Mouse (Mus musculus): ENCODE results near the gene Ptprk. TPM values are rescaled to one million over a fixed set of nuclear protein-coding genes. Genes with fewer than 3 reads are reported as not detected.

Ptprk gene
- total RNA-seq, 2 experiments from 2014 or later, result 9.4 to 14.2 TPM

DNA sequence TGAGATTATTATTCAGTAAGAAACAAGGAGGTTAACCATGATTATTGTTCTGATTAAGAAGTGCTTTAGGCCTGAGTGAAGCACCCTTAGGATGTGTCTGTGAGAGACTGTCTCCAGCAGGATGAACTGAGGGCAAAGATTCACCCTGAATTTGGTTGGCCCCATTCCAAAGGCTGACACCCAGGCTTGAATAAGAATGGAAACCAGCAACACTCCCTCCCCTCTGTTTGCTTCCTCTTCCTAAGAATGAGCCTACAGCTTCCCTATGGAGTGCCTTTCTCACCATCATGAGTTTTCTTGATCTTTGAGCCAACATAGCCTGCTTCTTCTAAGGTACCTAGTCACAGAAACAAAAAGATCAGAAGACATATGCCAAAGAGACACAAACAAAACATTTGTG, 350.8 kb downstream of the Ptprk start:
- no peak for DNase-seq

DNA sequence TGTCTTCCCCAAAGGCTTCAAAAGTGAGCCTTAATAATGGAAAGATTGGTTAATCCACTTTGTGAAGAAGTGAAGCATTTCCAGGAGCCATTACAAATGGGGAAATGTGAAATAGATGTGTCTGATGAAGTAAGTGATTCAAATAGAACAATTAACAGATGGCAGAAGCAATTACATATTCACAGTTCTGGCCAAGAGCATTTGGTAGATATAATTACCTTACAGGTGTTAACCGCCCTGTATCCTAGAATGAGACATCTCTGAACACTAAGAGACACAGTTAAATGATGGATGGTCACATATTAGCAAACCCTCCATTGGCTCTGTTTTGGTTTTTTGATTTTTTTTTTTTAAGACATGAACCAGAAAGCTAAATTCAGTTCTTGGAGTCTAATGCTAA, 361.5 kb downstream of the Ptprk start:
- no peak for DNase-seq

DNA sequence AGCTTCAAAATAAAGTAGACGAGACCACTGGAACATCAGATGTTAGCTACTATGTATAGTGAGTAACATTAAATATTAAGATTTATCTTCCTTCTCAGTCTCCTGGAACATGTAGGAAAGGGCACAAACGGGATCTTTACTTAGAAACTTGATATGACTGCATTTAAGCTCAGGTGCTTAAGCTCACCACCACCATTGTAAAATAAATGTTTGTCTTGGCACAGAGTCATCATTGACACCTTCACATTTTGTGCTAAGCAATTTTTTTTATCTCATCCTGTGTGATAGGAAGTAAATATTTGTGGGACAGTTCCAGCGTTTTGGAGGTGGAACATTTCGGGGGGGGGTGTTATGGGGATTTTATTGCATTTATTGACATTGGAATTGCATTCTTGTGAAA, 375.2 kb downstream of the Ptprk start:
- DNase-seq, result no peak

DNA sequence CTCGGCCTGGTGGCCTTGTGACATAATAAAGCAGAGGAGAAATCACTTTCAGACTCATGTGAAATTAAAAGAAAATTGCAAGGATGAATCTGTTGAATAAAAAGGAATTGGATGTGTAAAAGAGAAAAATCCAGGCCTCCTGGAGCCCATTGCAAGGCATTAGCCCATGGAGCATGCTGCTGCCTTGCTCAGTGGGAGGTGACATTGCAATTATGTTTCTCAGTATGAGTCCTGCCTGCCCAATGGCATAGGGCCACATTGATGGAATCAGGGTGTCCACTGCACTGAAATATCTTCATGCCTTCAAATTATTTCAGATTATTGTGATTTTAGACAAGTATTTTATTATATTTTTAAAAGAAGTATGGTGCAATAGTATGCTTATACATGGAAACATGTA, 376.0 kb downstream of the Ptprk start:
- DNase-seq, result no peak

DNA sequence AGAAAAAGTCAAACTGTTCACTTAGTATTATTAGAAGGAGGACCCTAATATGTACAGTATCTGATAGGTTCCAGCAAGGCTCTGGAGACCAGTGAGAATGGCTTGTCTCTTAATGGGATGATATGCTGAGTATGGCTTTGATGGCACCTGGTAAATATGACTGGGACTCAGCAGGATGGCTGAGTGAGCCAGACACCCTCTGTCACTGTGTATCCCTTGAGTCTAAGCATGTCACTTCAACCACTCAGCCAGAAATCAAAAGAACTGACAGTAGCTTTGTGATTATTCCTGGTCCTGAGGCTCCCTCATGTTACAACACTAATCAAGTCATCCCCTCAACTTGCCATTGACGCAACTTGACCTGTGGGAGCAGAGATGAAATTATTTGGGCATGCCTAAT, 383.4 kb downstream of the Ptprk start:
- DNase-seq, result no peak

DNA sequence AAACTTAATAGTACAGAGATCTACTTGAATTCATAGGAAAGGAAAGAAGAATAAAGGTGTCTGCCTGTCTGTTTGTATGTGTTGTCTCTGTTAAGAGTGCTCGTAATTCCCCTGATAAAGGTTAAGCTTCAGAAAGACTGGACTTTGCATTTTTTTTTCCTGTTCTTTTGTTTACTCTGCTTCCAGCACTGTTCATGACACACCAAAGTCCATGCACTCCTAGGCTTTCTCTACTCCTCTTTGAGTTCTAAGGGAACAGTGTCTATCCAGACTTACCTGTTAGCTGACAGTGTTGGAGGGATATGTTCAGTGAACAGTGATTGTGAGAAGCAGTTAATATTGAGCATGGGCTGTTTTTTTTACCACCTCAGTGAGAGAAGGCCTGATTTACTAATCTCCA, 385.3 kb downstream of the Ptprk start:
- no peak for DNase-seq

DNA sequence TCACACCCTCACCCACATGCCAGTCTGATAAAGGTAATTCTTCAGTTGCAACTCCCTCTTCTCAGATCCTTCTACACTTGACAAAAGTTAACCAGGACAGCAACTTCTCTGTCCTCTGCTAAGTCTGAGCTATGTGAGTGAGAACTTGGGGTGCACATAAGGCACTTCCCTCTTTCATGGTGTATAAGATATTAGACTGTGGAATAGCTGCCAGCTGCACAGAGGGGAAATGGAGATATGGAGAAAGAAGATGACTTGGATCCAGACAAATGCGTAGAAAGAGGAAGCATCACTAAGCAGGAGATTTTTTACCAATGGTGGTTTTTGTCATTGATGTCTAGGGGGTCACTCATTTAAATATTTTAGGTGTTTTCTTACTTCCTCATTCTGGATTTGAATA, 389.1 kb downstream of the Ptprk start:
- DNase-seq, result no peak

DNA sequence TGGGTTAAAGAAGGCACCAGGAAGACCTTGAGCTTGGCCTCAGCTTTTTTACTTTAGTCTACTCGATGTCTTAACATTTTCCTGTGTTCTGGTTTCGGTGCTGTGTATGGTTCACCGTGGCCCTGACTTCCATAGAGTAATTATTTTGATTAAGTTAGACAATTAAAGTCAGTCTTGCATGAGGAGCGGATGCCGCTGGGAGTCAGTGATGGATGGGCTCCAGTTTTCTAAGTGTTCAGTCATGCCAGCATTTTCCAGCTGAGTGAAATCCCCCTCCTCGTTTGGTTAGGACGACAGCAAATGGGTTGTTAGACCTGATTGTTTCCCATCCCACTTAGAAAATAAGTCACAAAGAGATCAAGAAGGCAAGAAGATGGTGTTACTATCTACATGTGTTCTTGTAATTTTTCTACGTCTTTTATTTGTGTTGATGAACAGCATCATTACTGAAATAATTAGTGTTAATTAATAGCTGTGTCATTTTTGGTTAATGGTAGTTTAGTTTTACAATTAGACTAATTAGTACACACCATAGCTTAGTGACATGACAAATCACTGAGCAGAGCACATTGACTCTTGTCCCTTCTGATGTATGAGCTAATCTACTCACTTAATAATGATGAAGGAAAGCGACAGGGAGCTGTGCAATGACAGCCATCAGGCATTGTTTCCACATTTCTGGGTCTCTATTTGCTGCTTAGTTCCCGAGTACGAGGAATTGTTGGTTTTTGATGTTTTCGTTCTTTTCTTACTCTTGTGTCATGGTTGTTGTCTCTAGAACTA, 390.3 kb downstream of the Ptprk start:
- no peak for DNase-seq

DNA sequence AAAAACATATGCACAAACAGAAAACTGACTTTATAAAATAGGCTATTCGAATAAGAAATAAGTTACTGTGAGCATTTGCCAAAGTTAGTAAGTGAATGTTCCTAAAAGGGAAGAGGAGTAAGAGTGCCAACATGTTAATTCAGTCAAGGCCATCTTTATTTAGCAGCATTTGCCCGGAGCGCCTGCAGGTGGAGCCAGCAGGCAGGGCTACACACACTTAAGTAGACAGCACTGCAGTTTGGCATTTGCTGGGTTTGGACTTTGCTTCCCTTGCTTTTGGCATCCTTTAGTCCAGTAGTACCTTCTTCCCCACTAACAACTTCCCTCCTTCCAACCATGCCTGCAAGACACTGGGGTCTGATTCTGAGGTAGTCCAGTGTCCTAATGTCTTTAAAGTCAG, 411.0 kb downstream of the Ptprk start:
- DNase-seq, result peak; percentile 17

DNA sequence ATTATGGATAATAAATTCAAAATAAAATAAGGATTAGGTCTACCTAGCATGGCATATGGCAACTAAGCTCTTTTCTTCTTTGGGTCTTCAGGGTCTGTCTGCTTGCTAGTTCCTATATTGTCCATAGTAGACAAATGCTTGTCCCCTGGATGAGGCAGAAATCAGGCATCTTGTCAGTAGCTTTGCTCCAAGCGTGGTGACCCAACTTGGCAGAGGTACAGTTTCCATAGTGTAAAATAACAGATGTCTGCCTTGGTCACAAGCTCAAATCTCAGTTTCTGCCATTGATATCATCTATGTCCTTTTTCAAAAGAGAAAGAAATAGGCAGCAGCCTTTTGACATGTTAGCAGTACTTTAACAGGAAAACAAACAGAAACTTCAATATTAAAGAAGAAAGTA, 416.4 kb downstream of the Ptprk start:
- DNase-seq, result no peak

DNA sequence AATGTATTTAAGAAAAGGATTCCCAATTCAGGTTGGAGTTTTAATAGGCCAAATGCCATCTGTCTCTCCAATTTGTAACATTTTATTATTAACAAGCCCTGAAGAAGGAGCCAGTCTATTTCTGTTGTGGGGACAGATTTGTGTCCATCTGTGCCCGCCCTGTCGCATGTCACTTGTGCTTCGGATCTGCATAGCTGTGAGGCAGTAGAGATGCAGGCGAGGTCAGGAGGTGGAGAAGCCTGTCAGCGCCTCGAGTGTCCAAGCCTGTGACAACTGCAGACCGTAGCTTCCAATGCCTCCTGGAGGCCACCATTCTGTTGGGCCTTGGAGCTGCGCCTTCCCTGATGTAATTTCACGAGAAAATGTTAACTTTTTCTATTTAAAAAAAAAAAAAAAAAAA, 417.6 kb downstream of the Ptprk start:
- DNase-seq, result no peak

DNA sequence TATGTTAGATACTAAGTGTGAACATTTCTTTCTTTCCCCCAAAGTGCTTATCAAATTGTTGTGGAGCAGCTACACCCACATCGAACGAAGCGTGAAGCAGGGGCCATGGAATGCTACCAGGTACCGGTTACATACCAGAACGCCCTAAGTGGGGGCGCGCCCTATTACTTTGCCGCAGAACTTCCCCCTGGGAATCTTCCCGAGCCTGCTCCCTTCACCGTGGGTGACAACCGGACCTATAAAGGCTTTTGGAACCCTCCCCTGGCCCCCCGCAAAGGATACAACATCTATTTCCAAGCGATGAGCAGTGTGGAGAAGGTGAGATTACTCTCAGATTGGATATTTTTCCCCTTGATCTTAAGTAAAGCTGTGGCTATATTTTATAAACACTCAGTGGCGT, 418.2 kb downstream of the Ptprk start:
- DNase-seq, result no peak

DNA sequence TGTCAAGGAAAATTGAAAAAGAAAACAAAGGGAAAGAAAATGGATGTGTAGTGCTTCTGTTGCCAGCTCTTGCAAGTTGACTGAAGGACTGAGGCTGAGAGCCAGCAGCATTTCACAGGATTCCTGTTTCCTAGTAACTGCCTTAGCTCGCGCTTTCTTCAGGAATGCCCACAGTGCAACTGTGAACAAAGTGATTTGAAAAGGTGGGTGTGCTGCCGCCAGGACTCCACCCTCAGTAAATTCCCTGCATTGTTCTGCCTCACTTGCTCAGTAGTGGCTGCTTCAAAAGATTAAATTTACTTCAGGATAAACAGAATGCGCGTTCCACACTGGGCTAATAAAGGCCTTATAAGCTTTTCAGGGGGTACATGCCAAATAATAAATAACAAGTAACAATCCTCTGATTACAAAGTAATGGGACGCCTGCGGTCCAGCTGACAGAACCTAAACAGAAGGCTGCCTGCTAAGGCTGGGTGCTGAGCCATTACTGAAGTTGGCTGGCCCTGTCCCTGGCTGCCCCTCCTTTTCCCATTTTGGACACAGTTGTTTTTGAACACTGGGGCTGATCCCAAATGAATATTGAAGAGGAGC, 418.7 kb downstream of the Ptprk start:
- DNase-seq, result no peak

DNA sequence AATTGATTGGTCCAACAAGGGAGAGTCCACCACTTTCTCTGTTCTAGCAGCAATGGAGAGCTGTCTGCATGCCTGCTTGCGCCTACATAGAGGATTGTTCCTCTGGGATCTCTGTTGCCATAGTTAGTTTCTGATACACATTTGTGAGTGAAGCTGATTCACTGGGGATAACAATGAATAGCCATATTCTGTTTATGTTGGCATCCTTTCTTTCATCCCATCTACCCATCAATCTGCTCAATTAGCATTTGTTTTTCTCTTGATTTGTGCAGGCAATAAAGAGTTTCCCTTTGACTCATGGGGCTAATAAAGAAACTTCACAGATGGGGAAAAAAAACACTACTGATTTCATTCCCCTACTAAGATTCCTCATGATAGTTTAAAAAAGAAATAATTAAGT, 423.2 kb downstream of the Ptprk start:
- DNase-seq, result no peak

DNA sequence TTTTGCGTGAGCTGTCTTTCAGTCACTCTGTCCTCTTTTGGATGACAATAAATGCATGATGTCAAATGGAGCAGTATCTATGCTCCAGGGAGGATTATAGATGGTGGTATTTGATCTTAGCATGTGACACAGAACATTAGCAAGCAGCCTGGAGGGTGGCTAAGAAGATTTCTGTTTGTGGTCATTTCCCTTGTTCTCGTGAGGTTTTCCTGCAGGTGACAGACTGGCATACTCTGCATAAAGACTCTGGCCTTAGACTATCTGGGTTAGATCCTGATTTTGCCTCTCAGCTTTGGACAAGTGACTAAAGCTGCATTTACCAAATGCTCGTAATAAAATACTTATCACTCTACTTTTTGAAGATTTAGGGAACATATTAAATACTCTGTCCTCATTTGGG, 423.9 kb downstream of the Ptprk start:
- no peak for DNase-seq

DNA sequence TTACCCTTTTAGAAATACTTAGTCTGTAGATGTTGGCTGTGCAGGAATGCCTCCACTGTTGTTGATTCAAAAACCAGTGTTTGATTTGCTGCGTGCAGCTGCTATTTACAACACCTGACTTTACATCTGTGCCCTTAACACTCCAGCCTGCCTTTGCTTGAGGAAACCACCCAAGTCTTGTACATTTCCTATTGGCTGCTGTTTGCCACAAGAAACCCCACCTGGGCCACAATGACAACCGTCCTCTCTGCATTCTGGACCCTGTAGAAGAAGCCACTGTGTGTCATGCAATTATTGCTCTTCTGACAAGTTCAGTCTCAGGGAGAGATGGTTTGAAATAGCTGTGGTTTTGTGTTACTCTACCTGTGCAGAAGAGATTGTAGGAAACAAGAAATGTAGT, 439.0 kb downstream of the Ptprk start:
- no peak for DNase-seq

DNA sequence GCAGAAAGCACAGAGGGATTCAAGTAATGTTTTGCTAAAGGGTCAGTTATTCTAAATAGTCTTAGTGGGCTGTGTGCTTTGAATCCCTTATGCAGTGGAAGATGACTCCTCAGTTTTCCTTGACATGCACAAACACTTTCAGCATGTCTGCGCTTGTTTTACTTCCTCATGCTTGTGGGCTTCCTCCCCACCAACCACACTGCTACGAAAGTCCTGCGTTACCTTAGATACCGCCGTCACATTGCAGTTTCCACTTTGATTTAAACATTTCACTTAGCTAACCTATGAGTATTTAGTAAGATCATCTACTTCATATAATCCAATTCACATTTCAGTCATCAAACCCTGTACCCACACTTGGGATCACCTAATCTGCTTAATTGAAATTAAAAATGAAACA, 441.5 kb downstream of the Ptprk start:
- no peak for DNase-seq

DNA sequence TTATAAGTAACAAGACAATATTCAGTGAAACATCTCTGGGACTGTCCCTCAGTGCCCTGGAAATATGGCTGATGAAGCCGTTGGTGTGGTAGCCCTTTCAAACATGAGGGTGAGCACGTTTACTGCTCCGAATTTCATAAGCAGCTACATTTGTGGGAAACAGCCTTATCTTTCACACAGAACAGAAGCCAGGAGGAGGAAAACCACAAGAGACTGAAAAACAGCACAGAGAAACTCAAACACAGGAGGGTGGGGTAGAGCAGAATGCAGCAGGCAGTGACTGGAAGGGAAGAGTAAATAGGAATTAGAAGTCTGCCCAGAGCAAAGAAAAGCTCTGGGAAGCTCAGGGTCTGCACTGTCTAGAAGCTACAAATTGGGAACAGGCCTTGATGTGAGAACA, 443.7 kb downstream of the Ptprk start:
- DNase-seq, result no peak

DNA sequence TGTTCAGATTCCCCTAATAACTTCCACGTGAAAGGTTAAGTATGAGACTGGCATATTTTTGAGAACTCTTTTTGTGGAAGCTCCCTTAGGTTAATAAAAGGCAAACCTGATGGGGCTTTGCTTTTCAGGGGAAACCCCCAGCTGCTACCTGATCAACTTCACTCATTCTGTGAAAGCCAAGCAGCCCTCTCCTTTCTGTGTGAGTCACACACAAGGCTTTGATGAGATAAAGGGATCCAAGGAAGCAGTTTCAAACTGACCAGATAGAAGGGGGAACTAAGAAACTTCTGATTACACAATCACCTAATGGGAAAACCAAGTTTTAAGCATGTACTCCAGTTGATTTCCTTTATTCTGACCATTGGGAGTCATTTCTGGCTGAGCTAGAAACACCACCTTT, 445.2 kb downstream of the Ptprk start:
- DNase-seq, result no peak

DNA sequence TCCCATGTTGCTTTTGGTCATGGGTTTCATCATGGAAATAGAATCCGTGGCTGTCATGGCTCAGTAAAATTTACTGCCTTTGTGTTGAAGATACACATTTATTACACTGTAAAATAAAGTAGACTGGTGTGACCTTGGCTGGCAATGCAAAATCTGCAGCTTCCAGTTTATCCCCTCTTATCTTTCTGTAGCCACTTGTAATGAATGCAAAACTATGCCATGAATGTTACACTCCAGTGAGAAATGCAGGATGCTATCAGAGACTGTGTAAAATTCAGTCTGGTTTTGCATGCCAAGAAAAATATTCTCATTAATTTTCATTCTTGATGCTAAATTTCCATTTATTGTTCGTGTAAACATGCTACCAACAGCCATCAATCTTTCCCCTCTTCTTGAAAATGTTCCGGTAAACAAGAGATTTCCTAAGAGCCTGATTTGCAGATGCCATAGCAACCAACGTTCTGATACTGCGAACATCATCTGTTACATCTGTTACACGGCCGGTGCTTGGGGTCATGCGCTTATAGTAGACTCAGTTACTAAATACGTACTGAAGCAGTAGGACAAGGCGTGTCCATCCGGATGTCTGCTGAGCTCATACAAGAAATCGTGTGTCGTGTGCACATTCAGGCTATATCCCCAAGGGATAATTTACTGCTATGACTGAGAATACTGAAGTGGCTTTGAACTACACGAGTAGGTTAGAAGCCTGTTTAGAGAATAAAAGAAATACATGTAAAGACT, 449.5 kb downstream of the Ptprk start:
- DNase-seq, result no peak

DNA sequence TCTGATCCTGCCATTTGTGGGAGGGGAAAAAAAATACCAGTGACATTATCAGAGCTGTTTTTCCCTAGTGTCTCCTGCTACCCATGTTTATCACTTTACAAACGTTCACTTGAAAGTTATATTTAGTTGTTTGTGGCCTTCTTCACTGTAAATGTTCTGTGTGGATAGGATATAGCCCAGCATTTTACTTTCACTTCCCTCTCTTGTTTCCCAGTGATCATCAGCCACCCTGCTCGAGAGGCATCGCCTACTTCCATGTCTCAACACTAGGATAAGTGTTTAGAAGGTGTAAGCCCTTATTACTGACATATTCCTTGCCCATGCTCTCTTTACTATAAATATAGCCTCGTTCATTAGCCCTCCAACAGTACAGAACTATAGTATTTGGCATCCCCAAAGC, 466.0 kb downstream of the Ptprk start:
- DNase-seq, result no peak

DNA sequence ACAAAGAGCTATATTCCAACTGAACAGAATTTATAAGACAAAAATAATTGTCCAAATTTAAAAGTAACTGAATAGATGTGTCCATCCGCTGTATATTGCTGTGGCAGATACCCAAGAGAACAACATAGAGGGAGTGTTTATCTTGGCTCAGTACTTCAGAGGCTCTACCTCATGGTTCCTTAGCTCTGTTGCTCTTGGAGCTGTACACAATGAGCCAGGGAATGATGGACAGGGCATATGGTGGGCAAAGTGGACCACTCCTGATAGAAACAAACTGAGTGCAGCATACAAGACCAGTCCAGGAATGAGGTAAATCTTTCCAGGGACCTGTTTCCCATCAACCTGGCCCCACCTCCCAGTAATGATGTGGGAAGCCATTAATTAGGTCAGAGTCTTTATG, 468.1 kb downstream of the Ptprk start:
- DNase-seq, result no peak

DNA sequence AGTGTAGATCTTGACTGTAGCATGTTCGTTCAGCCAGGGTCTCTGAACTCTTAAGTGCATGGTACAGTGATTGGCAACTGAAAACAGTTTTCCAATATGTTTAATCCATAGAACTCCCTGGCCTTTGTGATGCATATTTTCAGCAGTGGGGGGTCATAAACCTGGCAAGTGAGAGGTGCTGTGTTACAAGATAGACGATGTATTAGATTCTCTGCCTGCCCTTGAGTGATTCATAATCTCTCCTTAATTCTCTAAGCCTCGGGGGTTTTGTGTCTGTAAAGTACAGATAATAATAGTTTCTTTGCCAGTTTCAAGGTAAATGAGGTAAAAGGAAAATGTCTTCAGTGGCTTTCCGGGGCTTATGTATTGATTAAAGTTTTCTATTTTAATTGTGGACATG, 475.9 kb downstream of the Ptprk start:
- DNase-seq, result no peak

DNA sequence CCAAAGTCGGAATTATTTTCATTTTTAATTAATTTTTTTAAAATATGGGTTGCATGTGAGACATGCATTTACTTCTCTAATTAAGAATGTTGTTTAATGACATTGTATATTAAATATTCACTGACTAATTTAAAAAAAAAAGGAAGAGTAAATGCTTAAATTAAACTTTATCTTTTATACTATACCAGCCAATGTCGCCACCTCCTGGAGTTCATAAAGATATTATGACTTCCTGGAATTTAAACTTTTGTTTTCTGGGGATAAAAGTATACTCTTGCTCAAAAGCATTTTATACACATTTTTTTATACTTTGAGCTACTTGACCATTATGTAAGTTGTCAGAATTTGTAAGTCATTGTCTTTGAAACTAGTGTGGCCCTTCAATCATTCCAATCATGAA, 477.4 kb downstream of the Ptprk start:
- DNase-seq, result no peak

All from gastrocnemius, postnatal 10 days (tissue).